Mouse (Mus musculus): ENCODE data around the gene Rasgrp4.

The Rasgrp4 gene

GRCm38 (mm10) chr7:29146625-29147367, 12.1 kb downstream of the Rasgrp4 start:
- no peak for DNase-seq (ENCODE audit: low read depth, low spot score)

GRCm38 (mm10) chr7:29148771-29149170, 14.1 kb downstream of the Rasgrp4 start:
- DNase-seq (ENCODE audit: low read depth, low spot score) = no peak

GRCm38 (mm10) chr7:29151486-29151885, 16.8 kb downstream of the Rasgrp4 start:
- no peak for DNase-seq (ENCODE audit: low read depth, low spot score)

- DNase-seq (ENCODE audit: low read depth, low spot score) = no peak
These were observed 19.5 kb downstream of the Rasgrp4 start for GRCm38 (mm10) chr7:29154018-29154720.

GRCm38 (mm10) chr7:29155196-29155837, 20.7 kb downstream of the Rasgrp4 start:
- DNase-seq (ENCODE audit: low read depth, low spot score) = no peak

GRCm38 (mm10) chr7:29155838-29156782, 21.5 kb downstream of the Rasgrp4 start, which contains the start of gene Fam98c:
Gene Fam98c (minus strand): TSS chr7:29156234.
- no peak for DNase-seq (ENCODE audit: low read depth, low spot score)

GRCm38 (mm10) chr7:29158264-29158663, 23.6 kb downstream of the Rasgrp4 start:
- DNase-seq (ENCODE audit: low read depth, low spot score) = peak; percentile 87

GRCm38 (mm10) chr7:29162294-29162693, 27.6 kb downstream of the Rasgrp4 start:
- DNase-seq (ENCODE audit: low read depth, low spot score) = no peak

GRCm38 (mm10) chr7:29162750-29163525, 28.3 kb downstream of the Rasgrp4 start:
- DNase-seq (ENCODE audit: low read depth, low spot score) = no peak

GRCm38 (mm10) chr7:29167656-29168055, 33.0 kb downstream of the Rasgrp4 start:
- DNase-seq (ENCODE audit: low read depth, low spot score) = no peak

- DNase-seq (ENCODE audit: low read depth, low spot score) = no peak
These were observed 33.6 kb downstream of the Rasgrp4 start for GRCm38 (mm10) chr7:29168121-29168695.

- DNase-seq (ENCODE audit: low read depth, low spot score) = no peak
These were observed 34.2 kb downstream of the Rasgrp4 start for GRCm38 (mm10) chr7:29168791-29169230.

GRCm38 (mm10) chr7:29169231-29170065, 34.8 kb downstream of the Rasgrp4 start:
- DNase-seq (ENCODE audit: low read depth, low spot score) = no peak

- DNase-seq (ENCODE audit: low read depth, low spot score) = no peak
These were observed 35.6 kb downstream of the Rasgrp4 start, which contains the start of the genes Ggn and Spred3 for GRCm38 (mm10) chr7:29170066-29170754. Gene Ggn (plus strand): TSS chr7:29170210. Gene Spred3 (minus strand): TSS chr7:29170411.

GRCm38 (mm10) chr7:29170755-29171561, 36.3 kb downstream of the Rasgrp4 start:
- no peak for DNase-seq (ENCODE audit: low read depth, low spot score)

GRCm38 (mm10) chr7:29171562-29172097, 37.0 kb downstream of the Rasgrp4 start:
- DNase-seq (ENCODE audit: low read depth, low spot score) = no peak

GRCm38 (mm10) chr7:29172390-29173016, 37.9 kb downstream of the Rasgrp4 start:
- DNase-seq (ENCODE audit: low read depth, low spot score) = no peak
